Mouse (Mus musculus) megakaryocyte, adult 5-6 weeks (primary cell): ENCODE results near the gene Ptcd2. TPM values are rescaled to one million over a fixed set of nuclear protein-coding genes. Genes with fewer than 3 reads are reported as not detected.

Source experiments
- ATAC-seq: 2 replicates; pipeline ENCODE4 v1.8.0; 2016; ENCODE audit warnings: mild to moderate bottlenecking, inconsistent platforms; ENCODE audit not compliant: poor library complexity, severe bottlenecking
- total RNA-seq, 2 experiments: library from RNA; stranded (forward) in 1 of 2; stranded (reverse) in 1 of 2; fragments of 153-499, 151-499 nt in 1 of 2; fragments of 221-1000, 200-1000 nt in 1 of 2; gene quantifications; 2 replicates each; pipeline versions ENCODE4 v1.2.3 to v1.2.4; 2015 to 2017

Ptcd2 gene
- total RNA-seq, 2 experiments from 2014 or later, result 46.1 to 52.1 TPM

- no peak for ATAC-seq
Measured at GRCm38 (mm10) chr13:99307930-99308359, 36.6 kb downstream of the Ptcd2 start.

- peak; percentile 66 for ATAC-seq
Measured at GRCm38 (mm10) chr13:99306164-99306563, 38.3 kb downstream of the Ptcd2 start.

DNA sequence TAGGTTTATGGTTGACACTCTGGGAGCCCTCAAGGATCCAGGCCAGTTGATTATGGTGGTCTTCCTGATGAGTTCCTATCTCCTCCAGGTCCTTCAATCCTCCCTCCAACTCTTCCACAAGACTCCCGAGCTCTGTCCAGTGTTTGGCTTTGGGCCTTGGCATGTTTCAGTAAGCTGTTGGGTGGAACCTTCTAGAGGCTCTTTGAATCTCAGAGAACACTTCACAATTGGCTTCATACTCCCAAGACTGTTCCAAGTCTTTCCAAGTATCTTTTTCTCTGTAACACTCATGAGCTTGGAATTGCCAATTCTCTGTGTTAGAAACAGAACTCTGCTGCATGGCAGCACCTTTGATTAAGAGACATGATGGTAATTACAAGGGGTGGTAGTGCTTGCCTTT lies 39.3 kb downstream of the Ptcd2 start:
- ATAC-seq, result no peak

DNA sequence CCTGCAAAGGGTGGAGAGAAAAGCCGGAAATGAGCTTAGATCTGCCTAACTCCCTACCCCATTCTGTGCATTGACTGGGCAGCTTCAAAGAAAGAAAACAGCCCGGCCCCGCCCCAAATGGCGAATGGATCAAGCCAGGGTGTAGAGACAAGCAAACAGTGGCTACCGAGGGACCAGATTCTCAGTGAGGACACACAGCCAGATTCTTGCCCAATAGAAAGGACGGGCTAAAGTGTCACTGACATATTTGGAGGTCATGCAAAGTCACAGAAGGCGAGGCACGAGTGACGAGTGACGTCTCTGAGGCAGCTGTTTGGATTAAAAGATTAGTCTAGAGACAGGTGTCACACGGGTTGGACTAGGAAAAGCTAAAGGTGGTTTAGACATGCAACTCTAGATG lies 40.1 kb downstream of the Ptcd2 start:
- ATAC-seq, result no peak

- no peak for ATAC-seq
Measured at GRCm38 (mm10) chr13:99303846-99304245, 40.7 kb downstream of the Ptcd2 start.

- no peak for ATAC-seq
Measured at GRCm38 (mm10) chr13:99299921-99300320, 44.6 kb downstream of the Ptcd2 start.

DNA sequence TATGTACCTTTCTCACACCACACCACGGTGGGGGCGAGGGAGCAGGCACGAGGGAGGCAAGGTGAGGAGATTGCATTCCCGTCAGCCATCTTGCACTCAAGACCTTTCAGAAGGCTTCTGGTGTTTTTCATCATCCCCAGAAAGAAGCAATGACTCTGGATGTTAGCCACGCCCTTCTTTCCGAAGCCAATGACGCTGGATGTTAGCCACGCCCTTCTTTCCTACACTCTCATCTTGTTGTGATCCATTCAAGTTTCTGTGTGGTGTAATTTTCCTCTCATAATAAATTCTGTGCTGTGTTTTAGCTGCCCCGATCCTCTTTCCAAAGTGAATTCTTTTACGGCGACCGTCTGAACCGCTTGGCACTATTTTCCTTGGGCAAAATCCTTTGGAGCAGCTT lies 50.3 kb downstream of the Ptcd2 start:
- no peak for ATAC-seq

DNA sequence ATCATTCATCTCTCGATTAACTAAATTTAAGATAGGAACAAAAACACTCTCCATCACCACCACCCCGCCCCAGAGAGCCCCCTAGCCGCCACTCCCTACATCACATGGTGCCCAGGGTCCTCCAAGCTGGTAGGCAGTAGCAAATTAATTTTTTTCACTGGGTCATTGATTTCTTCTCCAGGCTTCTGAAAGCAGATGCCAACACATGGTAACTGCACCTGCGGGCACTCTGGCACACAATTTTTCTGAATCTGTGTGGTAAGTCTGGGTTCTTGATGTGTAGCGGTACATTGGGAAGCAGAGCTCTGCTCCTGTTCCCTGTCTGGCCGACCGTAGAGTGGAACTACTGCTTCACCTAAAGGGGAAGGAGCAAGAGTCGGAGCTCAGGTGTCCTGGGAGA lies 53.7 kb downstream of the Ptcd2 start:
- no peak for ATAC-seq

GRCm38 (mm10) chr13:99287786-99288185 lies 56.7 kb downstream of the Ptcd2 start:
- ATAC-seq, result peak; percentile 82

DNA sequence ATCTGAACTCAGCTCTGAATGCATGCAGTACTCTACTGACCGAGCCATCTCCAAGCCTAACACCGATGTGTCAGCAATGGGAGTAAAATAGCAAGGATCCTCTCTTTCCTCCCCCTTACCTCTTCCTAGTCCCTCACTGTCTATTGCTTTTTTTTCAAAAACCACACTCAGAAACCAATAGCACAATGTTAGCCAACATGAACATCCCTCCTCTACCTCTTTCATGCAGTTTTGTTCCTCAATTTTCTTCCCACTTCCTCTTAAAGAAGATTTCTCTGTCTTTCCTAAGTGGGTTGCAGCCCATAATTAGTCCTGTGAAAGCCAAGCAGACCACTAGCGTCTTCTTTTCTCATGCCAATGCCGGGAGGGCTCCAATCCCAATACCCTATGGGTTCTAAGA lies 57.3 kb downstream of the Ptcd2 start:
- ATAC-seq, result peak; percentile 73

DNA sequence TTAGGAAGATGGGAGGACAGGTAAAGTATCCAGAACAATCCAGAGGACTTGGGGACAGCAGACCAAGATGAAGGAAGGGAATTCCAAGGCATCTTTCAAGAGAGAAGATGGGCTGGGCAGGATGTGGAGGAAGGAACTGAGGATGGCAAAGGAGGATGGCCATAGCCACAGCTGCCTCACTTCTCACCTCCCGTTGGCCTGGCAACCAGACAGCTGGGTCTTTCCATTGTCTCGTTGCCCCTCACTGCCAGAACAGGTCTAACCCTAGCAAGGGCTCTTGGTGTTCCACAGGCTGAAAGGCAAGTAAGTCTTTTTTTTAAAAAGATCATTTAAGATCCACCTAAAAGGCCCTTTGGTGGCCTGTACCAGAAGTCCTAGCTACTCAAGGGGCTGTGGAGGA lies 59.3 kb downstream of the Ptcd2 start:
- no peak for ATAC-seq

DNA sequence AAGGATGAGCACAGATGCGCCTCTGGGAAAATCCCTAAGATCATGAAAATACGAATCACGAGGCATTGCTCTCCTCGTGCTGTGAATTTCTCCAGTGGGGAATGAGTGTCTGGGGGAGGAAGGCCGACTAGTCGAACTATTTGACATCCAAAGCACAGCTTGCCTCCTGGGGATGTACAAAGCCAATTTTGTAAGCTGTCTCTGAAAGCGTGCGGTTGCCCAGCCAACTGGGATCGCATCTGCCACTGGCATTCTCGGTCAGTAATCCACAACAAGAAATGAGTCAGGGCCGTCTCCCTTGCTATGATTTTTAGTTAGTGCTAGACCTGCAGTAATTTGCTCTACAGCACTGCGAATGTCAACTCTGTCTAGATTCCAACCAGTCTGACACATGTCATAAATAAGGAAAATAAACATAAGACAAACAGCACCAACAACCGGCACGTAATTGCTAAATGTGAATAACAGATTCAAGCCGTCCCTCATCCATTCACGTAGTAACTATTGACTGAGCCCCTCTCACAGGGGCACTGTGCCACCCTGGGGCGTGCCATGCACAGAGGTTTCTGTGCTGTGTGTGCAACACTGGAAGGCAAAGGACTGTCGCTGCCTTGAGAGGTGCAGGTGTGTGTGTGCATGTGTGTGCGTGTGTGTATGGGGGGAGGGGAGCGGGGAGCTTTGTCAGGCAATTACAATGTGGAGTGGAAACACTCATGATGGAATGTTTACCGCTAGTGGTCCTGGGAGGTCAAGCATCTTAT lies 59.9 kb downstream of the Ptcd2 start:
- no peak for ATAC-seq

DNA sequence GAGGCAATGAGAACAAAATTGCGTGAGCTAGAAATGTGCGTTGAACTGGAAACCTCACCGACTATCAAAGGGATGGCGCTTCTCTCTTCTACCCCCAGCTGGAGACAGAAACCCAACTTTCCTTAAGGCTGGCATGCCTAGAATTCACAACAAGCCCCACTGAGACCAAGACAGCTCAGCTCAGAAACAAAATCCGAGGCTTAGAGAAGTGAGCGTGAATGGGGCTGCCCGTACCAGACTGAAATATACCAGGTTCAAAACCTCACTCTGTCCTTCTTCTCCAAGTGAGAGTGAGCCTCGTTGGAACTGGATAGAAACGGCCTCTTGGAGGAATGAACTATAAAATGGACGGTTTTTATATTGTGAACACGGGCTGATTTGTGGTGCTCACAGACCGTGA lies 60.6 kb downstream of the Ptcd2 start:
- ATAC-seq, result no peak

DNA sequence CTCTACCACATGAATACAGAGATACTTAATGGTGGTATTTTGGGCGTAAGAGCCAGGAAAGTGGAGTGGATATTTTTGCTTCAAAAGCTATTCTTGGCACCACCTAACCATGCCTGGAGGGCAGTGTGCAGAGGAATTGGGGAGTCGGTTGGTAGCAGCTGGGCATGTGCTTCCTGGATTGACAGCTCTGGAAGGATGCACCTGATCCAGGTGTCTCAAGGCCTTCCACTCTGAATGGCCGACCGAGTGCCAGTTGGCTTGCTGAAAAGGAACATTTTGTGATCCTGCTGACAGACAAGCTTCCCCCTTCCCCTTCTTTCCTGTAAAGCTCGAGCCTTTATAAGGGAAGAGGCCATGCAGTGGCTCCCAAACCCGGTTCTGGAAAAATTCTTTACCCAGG lies 61.5 kb downstream of the Ptcd2 start:
- ATAC-seq, result no peak

DNA sequence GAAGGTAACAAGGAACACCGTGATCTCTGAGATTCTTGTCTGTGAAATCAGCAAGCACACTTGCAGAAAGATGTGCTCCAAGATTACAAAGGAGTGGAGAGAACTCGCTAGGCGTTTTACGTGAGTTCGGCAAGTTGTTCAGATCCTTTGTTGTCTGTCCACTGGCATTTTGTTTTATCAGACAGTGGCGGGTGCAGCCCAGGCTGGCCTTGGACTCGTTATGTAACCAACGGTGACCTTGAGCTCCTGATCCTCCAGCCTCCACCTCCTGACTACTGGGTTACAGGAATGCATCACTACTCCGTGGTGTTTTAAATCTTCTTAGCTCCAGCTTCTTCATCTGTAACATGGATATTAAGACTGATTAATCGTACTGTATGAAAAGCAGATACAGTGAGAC lies 65.2 kb downstream of the Ptcd2 start:
- no peak for ATAC-seq

DNA sequence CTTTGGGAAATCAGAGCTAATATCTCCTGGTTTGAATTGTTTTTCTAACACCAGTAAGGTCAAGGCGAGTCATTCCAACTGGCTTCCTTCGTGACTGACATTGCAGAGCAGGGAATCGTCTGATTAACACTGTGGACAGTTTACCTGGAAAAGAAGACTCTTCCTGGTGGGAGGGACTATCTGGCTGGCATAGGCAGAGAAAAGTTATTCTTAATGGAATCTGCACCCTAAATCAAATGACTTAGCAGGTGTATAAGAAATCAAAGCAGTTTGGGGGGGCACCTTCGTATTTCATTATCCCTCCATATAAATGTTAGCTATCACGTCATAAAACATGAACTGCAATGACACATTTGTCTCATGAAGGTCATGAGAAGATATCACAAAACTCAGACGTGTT lies 66.0 kb downstream of the Ptcd2 start:
- no peak for ATAC-seq

GRCm38 (mm10) chr13:99277521-99277920 lies 67.0 kb downstream of the Ptcd2 start:
- ATAC-seq, result no peak

GRCm38 (mm10) chr13:99272046-99272445 lies 72.5 kb downstream of the Ptcd2 start:
- no peak for ATAC-seq

Other genes with a start within 250 kb of the Ptcd2 start
- 0.21 and 0.69 TPM in 2 replicates for gene Zfp366, start 159.9 kb downstream of the Ptcd2 start, total RNA-seq (2015)
- gene Zfp366, start 159.9 kb downstream of the Ptcd2 start, total RNA-seq (2017), result 0.04 and 0.08 TPM in 2 replicates
- gene Mrps27, start 81 bp upstream of the Ptcd2 start, total RNA-seq (2015), result 7.9 and 8.6 TPM in 2 replicates
- 6.2 and 11.4 TPM in 2 replicates for gene Mrps27, start 81 bp upstream of the Ptcd2 start, total RNA-seq (2017)
- gene Map1b, start 171.8 kb upstream of the Ptcd2 start, total RNA-seq (2015), result 0.07 TPM in 2 replicates
- gene Map1b, start 171.8 kb upstream of the Ptcd2 start, total RNA-seq (2017), result 0.11 TPM in 1 of 2 replicates, not detected in the other